Mouse (Mus musculus) cerebellum, adult 9-10 months (tissue): ENCODE measurements around the gene St3gal5.

Experiments
- DNase-seq: peaks from one replicate; pipeline ENCODE4 v3.0.0; 2022

Gene St3gal5

GRCm38 (mm10) chr6:72098691-72099090 lies 1.3 kb downstream of the St3gal5 start:
- peak; percentile 77 for DNase-seq

GRCm38 (mm10) chr6:72099281-72099680 lies 1.9 kb downstream of the St3gal5 start:
- DNase-seq: peak; percentile 58

GRCm38 (mm10) chr6:72100171-72100570 lies 2.8 kb downstream of the St3gal5 start:
- peak; percentile 38 for DNase-seq

- no peak for DNase-seq
Measured at GRCm38 (mm10) chr6:72100939-72101338, 3.5 kb downstream of the St3gal5 start.

GRCm38 (mm10) chr6:72101386-72101785 lies 4.0 kb downstream of the St3gal5 start:
- no peak for DNase-seq

- DNase-seq: no peak
Measured at GRCm38 (mm10) chr6:72102066-72102465, 4.7 kb downstream of the St3gal5 start.

GRCm38 (mm10) chr6:72104534-72104933 lies 7.1 kb downstream of the St3gal5 start:
- DNase-seq: no peak

- no peak for DNase-seq
Measured at GRCm38 (mm10) chr6:72108941-72109892, 11.8 kb downstream of the St3gal5 start.

- no peak for DNase-seq
Measured at GRCm38 (mm10) chr6:72110577-72110976, 13.2 kb downstream of the St3gal5 start.

- DNase-seq: no peak
Measured at GRCm38 (mm10) chr6:72112575-72112974, 15.2 kb downstream of the St3gal5 start.

GRCm38 (mm10) chr6:72113093-72113702 lies 15.8 kb downstream of the St3gal5 start:
- no peak for DNase-seq

- no peak for DNase-seq
Measured at GRCm38 (mm10) chr6:72114902-72115301, 17.5 kb downstream of the St3gal5 start.

GRCm38 (mm10) chr6:72117322-72117968 lies 20.1 kb downstream of the St3gal5 start:
- DNase-seq: no peak

GRCm38 (mm10) chr6:72119870-72120269 lies 22.5 kb downstream of the St3gal5 start:
- no peak for DNase-seq

- no peak for DNase-seq
Measured at GRCm38 (mm10) chr6:72121301-72121700, 23.9 kb downstream of the St3gal5 start.

GRCm38 (mm10) chr6:72122515-72122914 lies 25.1 kb downstream of the St3gal5 start:
- no peak for DNase-seq

GRCm38 (mm10) chr6:72124315-72125103 lies 27.1 kb downstream of the St3gal5 start:
- DNase-seq: no peak

GRCm38 (mm10) chr6:72126128-72126917 lies 28.9 kb downstream of the St3gal5 start:
- DNase-seq: no peak

- no peak for DNase-seq
Measured at GRCm38 (mm10) chr6:72130056-72130455, 32.7 kb downstream of the St3gal5 start.

GRCm38 (mm10) chr6:72132671-72133214 lies 35.4 kb downstream of the St3gal5 start:
- DNase-seq: no peak

GRCm38 (mm10) chr6:72134850-72135515 lies 37.6 kb downstream of the St3gal5 start:
- DNase-seq: no peak
